Mouse (Mus musculus) embryonic facial prominence, embryonic 11.5 days (tissue): Measurements from ENCODE around the gene Impdh1. TPM values are rescaled to one million over a fixed set of nuclear protein-coding genes. Genes with fewer than 3 reads are reported as not detected.
"Not testable (repeated sequence)": the region's sequence is repeated elsewhere in the genome, so short reads cannot be mapped to it uniquely, and the experiment has no call there.

Experiments used
- ATAC-seq: fragments of 200-750 bp; cut with Nextera tagmentation; replicated peaks from 2 replicates; pipeline ENCODE4 v1.8.0; 2017; ENCODE audit warnings: low read depth; ENCODE audit not compliant: insufficient number of reproducible peaks, low FRiP score, low TSS enrichment
- DNase-seq: peaks from one replicate; pipeline ENCODE4 v3.0.0-alpha.2; 2015; ENCODE audit warnings: low spot score
- H3K27ac ChIP-seq: fragments of 300-500 bp; sonication (generic); replicated peaks from 2 replicates; pipeline ENCODE4 v1.5.1; 2014; ENCODE audit warnings: mild to moderate bottlenecking, low read depth, low read length, control low read depth
- H3K27me3 ChIP-seq: fragments of 300-500 bp; sonication (generic); 2 replicates; pipeline ENCODE4 v1.6.1; 2014; ENCODE audit warnings: mild to moderate bottlenecking, low read length, moderate library complexity, mixed read lengths; ENCODE audit not compliant: control insufficient read depth, insufficient read depth
- H3K36me3 ChIP-seq: fragments of 300-500 bp; sonication (generic); replicated peaks from 2 replicates; pipeline ENCODE4 v1.6.1; 2014; ENCODE audit warnings: low read depth, mild to moderate bottlenecking, low read length, moderate library complexity, mixed read lengths; ENCODE audit not compliant: control insufficient read depth, insufficient read depth
- H3K4me1 ChIP-seq: fragments of 300-500 bp; sonication (generic); 2 replicates; pipeline ENCODE4 v1.6.1; 2014; ENCODE audit warnings: low read length, mixed read lengths; ENCODE audit not compliant: control insufficient read depth, insufficient read depth
- H3K4me2 ChIP-seq: fragments of 300-500 bp; sonication (generic); 2 replicates; pipeline ENCODE4 v1.6.1; 2014; ENCODE audit warnings: low read depth, mild to moderate bottlenecking, control low read depth, low read length, moderate library complexity
- H3K4me3 ChIP-seq: fragments of 300-500 bp; sonication (generic); 2 replicates; pipeline ENCODE4 v1.5.1; 2014; ENCODE audit warnings: low read depth, low read length, control low read depth
- H3K9ac ChIP-seq: fragments of 300-500 bp; sonication (generic); replicated peaks from 2 replicates; pipeline ENCODE4 v1.6.1; 2014; ENCODE audit warnings: mild to moderate bottlenecking, control low read depth, low read length
- H3K9me3 ChIP-seq: fragments of 300-500 bp; sonication (generic); replicated peaks from 2 replicates; pipeline ENCODE4 v1.6.1; 2016; ENCODE audit warnings: mild to moderate bottlenecking, low read length, inconsistent platforms, mixed read lengths; ENCODE audit not compliant: control insufficient read depth
- WGBS: fragments of 180-500 bp; shearing (Covaris S2); extraction: QIAGEN DNeasy Blood & Tissue Kit; methylation state at CpG from one replicate; pipeline ENCODE4 v1.1.7; 2014; 5-methylcytosine and 5-hydroxymethylcytosine counted together
- polyA plus RNA-seq: library from polyadenylated mRNA; unstranded; fragments of >200 nt; fragmentation: Nextera tagmentation; extraction: Ambion mirVana; gene quantifications from 2 replicates; pipeline ENCODE4 v1.2.1, GENCODE M21; 2014

Gene Impdh1
- polyA plus RNA-seq, 1 experiment from 2014 or later: 28.1 TPM

DNA sequence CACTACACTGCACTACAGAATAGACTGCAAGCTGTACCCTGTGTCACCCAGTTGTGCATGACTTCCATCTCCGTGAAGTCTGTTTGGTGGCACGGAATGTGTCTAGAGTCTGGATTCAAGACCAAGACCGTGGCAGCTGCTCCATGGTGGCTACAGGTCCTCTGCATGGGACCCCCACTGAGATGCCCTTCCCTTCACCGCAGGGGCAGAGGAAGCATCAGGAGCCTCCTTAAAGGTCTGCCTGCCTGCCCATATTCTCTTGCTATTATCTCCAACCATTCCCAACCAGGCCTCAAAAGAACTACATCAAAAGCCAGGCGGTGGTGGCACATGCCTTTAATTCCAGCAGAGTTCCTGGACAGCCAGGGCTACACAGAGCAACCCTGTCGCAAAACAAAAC, 14.2 kb upstream of the Impdh1 start:
- Histone ChIP-seq H3K4me3 (no peak overlapping the region), H3K36me3 (no peaks in the 10 kb centered on the region), H3K9me3 (no peaks in the 10 kb centered on the region), H3K4me2 (no peak overlapping the region), H3K27me3 (no peaks in the 10 kb centered on the region), H3K4me1 (no peaks in the 10 kb centered on the region; the same call in 1 of the 2 replicates), H3K27ac (no peak overlapping the region), H3K9ac (no peak overlapping the region)
- DNase-seq (no peak), ATAC-seq (no peak)
- WGBS: 65% methylated on average over 6 of the region's 6 CpGs

DNA sequence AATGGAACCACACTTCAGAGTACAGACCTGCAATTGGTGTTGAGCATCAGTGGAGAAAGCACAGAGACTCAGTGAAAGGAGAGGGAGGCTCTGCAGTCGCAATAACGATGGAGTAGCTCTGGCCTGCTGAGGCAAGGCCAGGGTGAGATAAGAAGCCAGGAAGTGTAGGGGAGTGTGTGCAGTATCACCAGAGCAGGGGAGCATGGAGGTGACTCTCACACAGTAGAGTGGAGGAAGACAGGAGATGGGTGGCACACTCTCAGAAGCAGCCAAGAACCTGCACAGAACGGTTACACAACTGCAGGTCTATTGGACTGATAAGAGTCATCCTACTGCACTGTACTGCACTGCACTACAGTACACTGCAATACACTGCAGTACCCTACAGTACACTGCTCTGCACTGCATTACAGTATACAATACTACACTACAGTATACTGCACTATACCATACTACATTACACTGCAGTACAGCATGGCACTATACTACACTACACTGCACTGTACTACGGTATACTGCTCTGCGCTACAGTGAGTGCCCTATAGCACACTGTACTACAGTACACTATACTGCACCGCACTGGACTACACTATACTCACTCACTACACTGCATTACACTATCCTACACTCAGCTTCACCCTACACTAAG, 13.2 kb upstream of the Impdh1 start:
- no peak overlapping the region for H3K27ac ChIP-seq
- 88% methylated on average over 6 of the region's 6 CpGs for WGBS
- peak; percentile 56; the same call in 1 of the 2 replicates for ATAC-seq
- no peak for DNase-seq
- H3K36me3 ChIP-seq: no peaks in the 10 kb centered on the region
- no peak overlapping the region for H3K4me3 ChIP-seq
- H3K4me1 ChIP-seq: no peaks in the 10 kb centered on the region; the same call in 1 of the 2 replicates
- H3K27me3 ChIP-seq: no peaks in the 10 kb centered on the region
- no peak overlapping the region for H3K9ac ChIP-seq
- no peaks in the 10 kb centered on the region for H3K9me3 ChIP-seq
- H3K4me2 ChIP-seq: no peak overlapping the region

GRCm38 (mm10) chr6:29217717-29218116, 1.6 kb upstream of the Impdh1 start:
- not testable (repeated sequence) for H3K9ac ChIP-seq, H3K4me2 ChIP-seq, H3K27ac ChIP-seq, H3K4me1 ChIP-seq, H3K36me3 ChIP-seq, H3K4me3 ChIP-seq, ATAC-seq, DNase-seq, H3K9me3 ChIP-seq
- H3K27me3 ChIP-seq: peaks cover 18% of the 10 kb centered on the region
- WGBS: 97% methylated on average over 1 of the region's 3 CpGs

- no peaks in the 10 kb centered on the region for H3K9me3 ChIP-seq
- H3K4me3 ChIP-seq: peak overlapping the region; percentile 66
- no peak for DNase-seq
- no peak overlapping the region for H3K27ac ChIP-seq
- H3K4me2 ChIP-seq: peak overlapping the region; percentile 100
- no peak for ATAC-seq
- H3K4me1 ChIP-seq: peaks cover 3% of the 10 kb centered on the region; the same call in 1 of the 2 replicates
- H3K9ac ChIP-seq: no peak overlapping the region; the same call in 1 of the 2 replicates
- no peaks in the 10 kb centered on the region for H3K36me3 ChIP-seq
- WGBS: 3% methylated on average over 9 of the region's 9 CpGs
- H3K27me3 ChIP-seq: peaks cover 18% of the 10 kb centered on the region
These were observed 983 bp downstream of the Impdh1 start for GRCm38 (mm10) chr6:29215181-29215580.

DNA sequence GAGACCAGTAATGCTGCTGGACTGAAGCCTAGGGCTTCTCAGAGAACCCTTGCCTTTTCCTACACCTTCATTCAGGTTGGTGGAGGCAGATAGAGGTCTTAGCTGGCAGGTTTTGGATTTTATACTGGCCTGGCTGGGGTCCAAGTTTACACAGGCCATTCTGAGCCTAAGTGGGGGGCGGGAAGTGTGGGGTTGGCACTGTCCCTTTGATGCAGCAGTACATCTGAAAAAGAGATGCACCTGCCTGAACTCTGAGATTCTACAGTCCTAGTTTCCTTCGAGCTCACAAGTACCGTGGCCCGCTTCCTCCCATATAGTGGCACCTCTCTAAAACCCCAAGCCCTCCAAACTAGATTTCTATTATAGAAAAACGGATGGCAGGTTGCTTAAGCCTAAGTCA, 1.4 kb downstream of the Impdh1 start:
- no peaks in the 10 kb centered on the region for H3K9me3 ChIP-seq
- DNase-seq (no peak), ATAC-seq (no peak)
- H3K27me3 ChIP-seq: peaks cover 18% of the 10 kb centered on the region
- WGBS: 28% methylated on average over 5 of the region's 5 CpGs
- H3K4me1 ChIP-seq: peaks cover 3% of the 10 kb centered on the region; the same call in 1 of the 2 replicates
- H3K36me3 ChIP-seq: no peaks in the 10 kb centered on the region
- H3K27ac ChIP-seq: no peak overlapping the region
- no peak overlapping the region for H3K9ac ChIP-seq
- no peak overlapping the region for H3K4me2 ChIP-seq
- H3K4me3 ChIP-seq: no peak overlapping the region

DNA sequence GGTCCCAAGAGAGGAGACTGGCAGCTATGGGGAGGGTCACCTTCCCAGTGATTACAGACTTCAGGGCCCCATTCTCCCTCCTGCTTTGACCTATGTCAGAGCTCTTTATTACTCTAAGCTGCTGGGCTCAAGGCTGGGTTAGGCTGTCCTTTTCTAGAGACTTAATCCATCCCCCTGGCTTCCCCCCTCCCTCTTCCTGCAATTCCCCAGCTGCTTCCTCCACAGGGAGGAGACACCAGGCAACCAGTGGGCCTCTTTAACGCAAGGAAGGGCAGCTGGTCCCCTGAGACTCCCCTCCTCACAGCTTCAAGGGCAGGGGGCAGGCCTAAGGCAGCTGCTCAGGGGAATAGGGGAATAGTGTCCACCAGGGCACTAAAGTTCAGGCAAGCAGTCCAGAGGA, 1.9 kb downstream of the Impdh1 start:
- Histone ChIP-seq H3K9me3 (no peaks in the 10 kb centered on the region), H3K36me3 (no peaks in the 10 kb centered on the region), H3K4me3 (no peak overlapping the region), H3K27ac (no peak overlapping the region), H3K4me1 (peaks cover 3% of the 10 kb centered on the region; the same call in 1 of the 2 replicates), H3K27me3 (peaks cover 18% of the 10 kb centered on the region), H3K9ac (no peak overlapping the region), H3K4me2 (no peak overlapping the region)
- no peak for DNase-seq
- no peak for ATAC-seq
- WGBS: 5% methylated on average over 1 of the region's 1 CpGs

GRCm38 (mm10) chr6:29213436-29213835, 2.7 kb downstream of the Impdh1 start:
- WGBS: 42% methylated on average over 5 of the region's 5 CpGs
- DNase-seq (no peak), ATAC-seq (no peak)
- H3K9me3 ChIP-seq: no peaks in the 10 kb centered on the region
- H3K4me2 ChIP-seq: no peak overlapping the region
- H3K27me3 ChIP-seq: peaks cover 18% of the 10 kb centered on the region
- peaks cover 3% of the 10 kb centered on the region; the same call in 1 of the 2 replicates for H3K4me1 ChIP-seq
- H3K36me3 ChIP-seq: no peaks in the 10 kb centered on the region
- H3K27ac ChIP-seq: no peak overlapping the region
- H3K9ac ChIP-seq: no peak overlapping the region
- H3K4me3 ChIP-seq: no peak overlapping the region

DNA sequence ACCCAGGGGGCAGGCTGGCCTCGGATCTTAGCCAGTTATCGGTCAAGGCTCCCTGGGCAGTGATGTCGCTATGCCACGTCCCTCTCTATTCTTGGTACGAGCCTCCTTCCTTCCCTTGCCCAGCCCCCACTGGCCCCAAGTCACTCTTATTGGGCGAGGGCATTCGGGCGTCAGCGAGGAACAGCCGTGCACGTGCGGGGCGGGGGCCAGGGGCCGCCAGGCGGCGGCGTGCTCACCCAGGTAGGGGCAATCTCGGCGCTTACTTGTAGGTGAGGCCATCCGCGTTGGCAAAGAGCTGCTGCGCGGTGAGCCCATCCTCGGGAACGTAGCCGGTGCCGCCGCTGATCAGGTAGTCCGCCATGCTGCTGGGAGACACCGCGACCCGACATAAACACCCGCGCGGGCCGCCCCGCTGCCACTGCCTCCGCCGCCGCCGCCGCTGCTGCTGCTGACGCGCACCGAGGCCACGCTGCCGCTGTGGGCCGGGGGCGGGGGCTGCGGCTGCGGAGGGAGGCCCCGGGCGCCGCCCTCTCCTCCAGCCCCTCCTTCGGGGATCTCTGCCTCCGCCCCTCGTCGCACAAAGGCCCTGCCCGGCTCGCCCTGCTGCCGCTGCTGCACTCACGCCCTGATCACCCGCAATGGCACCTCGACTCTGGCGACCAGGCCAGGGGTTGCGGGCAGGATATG, 4.2 kb downstream of the Impdh1 start:
- Histone ChIP-seq H3K4me3 (peak overlapping the region; percentile 66), H3K27me3 (peaks cover 18% of the 10 kb centered on the region)

More for the DNA sequence above, 4.2 kb downstream of the Impdh1 start:
- under 1% methylated on average over 49 of the region's 66 CpGs for WGBS
- ATAC-seq: peak; percentile 69
- 0 out of 2 replicates have a peak overlapping the region, but pooled peaks have one; percentile 0 for H3K27ac ChIP-seq
- H3K4me2 ChIP-seq: peak overlapping the region; percentile 76
- DNase-seq: peak; percentile 88
- no peaks in the 10 kb centered on the region for H3K9me3 ChIP-seq
- H3K9ac ChIP-seq: peak overlapping the region; percentile 68
- peaks cover 3% of the 10 kb centered on the region; the same call in 1 of the 2 replicates for H3K4me1 ChIP-seq
- H3K36me3 ChIP-seq: no peaks in the 10 kb centered on the region
